Mouse (Mus musculus): ENCODE data around the gene Ubr7.

- TF ChIP-seq CTCF (IDR thresholded peaks at IDR 0.05; ENCODE audit: borderline replicate concordance, control insufficient read depth, extremely low read depth, insufficient read depth, low read length, poor library complexity) = no peak
- no peak for TF ChIP-seq POLR2A (IDR thresholded peaks at IDR 0.05; ENCODE audit: control insufficient read depth, extremely low read depth, insufficient read depth, low read length, poor library complexity)
Measured at GRCm38 (mm10) chr12:102756304-102756703, 1.5 kb upstream of the Ubr7 start.
